8 mouse cellular contexts compared by ENCODE assay signal in genomic region chr5:34932458-34932806, GRCm38 (mm10). TPM values are rescaled to one million over a fixed set of nuclear protein-coding genes. Genes with fewer than 3 reads are reported as not detected.
A peak's percentile ranks its signal among the peaks of the same experiment; 100 is the strongest.
DNase-seq lines count a peak whose midpoint lies in the region; ATAC-seq lines count a peak whose summit lies in the region.

No protein-coding gene starts in this region.

- H3K36me3 ChIP-seq in liver, embryonic 12.5 days: no peaks in the 10 kb centered on the region
- H3K36me3 ChIP-seq in liver, embryonic 11.5 days (ENCODE audit: control insufficient read depth, insufficient read depth, low read length): no peaks in the 10 kb centered on the region
- H3K36me3 ChIP-seq in forebrain, embryonic 15.5 days: no peaks in the 10 kb centered on the region
- H3K36me3 ChIP-seq in limb, embryonic 10.5 days: no peaks in the 10 kb centered on the region
- no peaks in the 10 kb centered on the region for H3K36me3 ChIP-seq in neural tube, embryonic 15.5 days

- H3K4me1 ChIP-seq in liver, embryonic 12.5 days: peaks cover 50% of the 10 kb centered on the region
- H3K4me1 ChIP-seq in liver, embryonic 11.5 days (replicated peaks; ENCODE audit: control insufficient read depth, insufficient read depth, low read length): peaks cover 21% of the 10 kb centered on the region
- peaks cover 18% of the 10 kb centered on the region for H3K4me1 ChIP-seq in forebrain, embryonic 15.5 days
- H3K4me1 ChIP-seq in limb, embryonic 10.5 days: peaks cover 21% of the 10 kb centered on the region
- peaks cover 23% of the 10 kb centered on the region for H3K4me1 ChIP-seq in neural tube, embryonic 15.5 days

- H3K27me3 ChIP-seq in liver, embryonic 12.5 days (replicated peaks): 0 out of 2 replicates have a peak, but pooled peaks cover 3% of the 10 kb centered on the region
- H3K27me3 ChIP-seq in liver, embryonic 11.5 days (replicated peaks; ENCODE audit: control insufficient read depth, insufficient read depth, low read length): no peaks in the 10 kb centered on the region
- no peaks in the 10 kb centered on the region for H3K27me3 ChIP-seq in forebrain, embryonic 15.5 days
- no peaks in the 10 kb centered on the region for H3K27me3 ChIP-seq in limb, embryonic 10.5 days (ENCODE audit: low read depth, poor library complexity, severe bottlenecking)
- no peaks in the 10 kb centered on the region for H3K27me3 ChIP-seq in neural tube, embryonic 15.5 days (replicated peaks)

- H3K9ac ChIP-seq in liver, embryonic 12.5 days: no peak overlapping the region
- no peak overlapping the region for H3K9ac ChIP-seq in liver, embryonic 11.5 days (ENCODE audit: low read depth, low read length)
- H3K9ac ChIP-seq in forebrain, embryonic 15.5 days (replicated peaks): no peak overlapping the region
- H3K9ac ChIP-seq in neural tube, embryonic 15.5 days (replicated peaks): no peak overlapping the region

- intact Hi-C loops in gastrocnemius, postnatal 14 days (cut with DNase I; ENCODE audit: low total_unique reads): no loop called here

- no peak overlapping the region for H3K4me3 ChIP-seq in liver, embryonic 12.5 days
- H3K4me3 ChIP-seq in liver, embryonic 11.5 days (ENCODE audit: low read depth, low read length): no peak overlapping the region
- H3K4me3 ChIP-seq in forebrain, embryonic 15.5 days: no peak overlapping the region
- no peak overlapping the region for H3K4me3 ChIP-seq in limb, embryonic 10.5 days
- no peak overlapping the region for H3K4me3 ChIP-seq in neural tube, embryonic 15.5 days (replicated peaks)

- 62% methylated on average over 4 of the region's 4 CpGs for WGBS in liver, embryonic 12.5 days (ENCODE audit: insufficient replicate concordance)
- 55% methylated on average over 4 of the region's 4 CpGs for WGBS in liver, embryonic 11.5 days
- WGBS in forebrain, embryonic 15.5 days: 19% methylated on average over 4 of the region's 4 CpGs
- 80% methylated on average over 4 of the region's 4 CpGs for WGBS in limb, embryonic 10.5 days
- 30% methylated on average over 4 of the region's 4 CpGs for WGBS in neural tube, embryonic 15.5 days

- no peak overlapping the region for H3K4me2 ChIP-seq in liver, embryonic 12.5 days
- no peak overlapping the region for H3K4me2 ChIP-seq in liver, embryonic 11.5 days
- H3K4me2 ChIP-seq in forebrain, embryonic 15.5 days (replicated peaks): no peak overlapping the region
- no peak overlapping the region for H3K4me2 ChIP-seq in neural tube, embryonic 15.5 days

- no peak for ATAC-seq in liver, embryonic 12.5 days
- no peak for ATAC-seq in liver, embryonic 11.5 days (replicated peaks; ENCODE audit: low FRiP score)
- no peak for ATAC-seq in forebrain, embryonic 15.5 days (replicated peaks)
- ATAC-seq in neural tube, embryonic 15.5 days (ENCODE audit: low FRiP score): no peak
- no peak for ATAC-seq in inflammation-experienced regulatory T-cells, adult 6 months

- H3K9me3 ChIP-seq in liver, embryonic 12.5 days (replicated peaks): no peaks in the 10 kb centered on the region
- no peaks in the 10 kb centered on the region for H3K9me3 ChIP-seq in liver, embryonic 11.5 days (ENCODE audit: control insufficient read depth, low read length)
- no peaks in the 10 kb centered on the region for H3K9me3 ChIP-seq in forebrain, embryonic 15.5 days
- H3K9me3 ChIP-seq in limb, embryonic 10.5 days (replicated peaks): no peaks in the 10 kb centered on the region
- no peaks in the 10 kb centered on the region for H3K9me3 ChIP-seq in neural tube, embryonic 15.5 days (replicated peaks)

- peak overlapping the region; percentile 89 for H3K27ac ChIP-seq in liver, embryonic 12.5 days
- H3K27ac ChIP-seq in liver, embryonic 11.5 days (ENCODE audit: low read depth, low read length): no peak overlapping the region
- H3K27ac ChIP-seq in forebrain, embryonic 15.5 days (replicated peaks): peak overlapping the region; percentile 54
- H3K27ac ChIP-seq in limb, embryonic 10.5 days: peak overlapping the region; percentile 83
- peak overlapping the region; percentile 63; the same call in 1 of the 2 replicates for H3K27ac ChIP-seq in neural tube, embryonic 15.5 days (replicated peaks)

- DNase-seq in liver, embryonic 11.5 days (ENCODE audit: low spot score): no peak
- DNase-seq in limb, embryonic 10.5 days (ENCODE audit: low spot score): no peak
- DNase-seq in gastrocnemius, postnatal 14 days: no peak
- DNase-seq in layer of hippocampus, adult 8-10 months (ENCODE audit: low spot score in 2 of 2): no peak

RNA-seq across cellular contexts. Expression of gene Rgs12, which starts 16.8 kb away (rescaled TPM):
- 30.1 and 31.7 TPM in 2 replicates for polyA plus RNA-seq in liver, embryonic 12.5 days (2016; fragmentation: Nextera tagmentation; extraction: Ambion mirVana)
- 38.8 and 39.3 TPM in 2 replicates for polyA plus RNA-seq in liver, embryonic 11.5 days (2014; fragmentation: Nextera tagmentation; extraction: Ambion mirVana)
- polyA plus RNA-seq in forebrain, embryonic 15.5 days (2015; fragmentation: Nextera tagmentation; extraction: Ambion mirVana): 64.7 and 64.9 TPM in 2 replicates
- polyA plus RNA-seq in limb, embryonic 10.5 days (2016; fragmentation: Nextera tagmentation; extraction: Ambion mirVana): 42.7 and 53.8 TPM in 2 replicates
- 32.9 and 33.9 TPM in 2 replicates for polyA plus RNA-seq in neural tube, embryonic 15.5 days (2015; fragmentation: Nextera tagmentation; extraction: Ambion mirVana)
- 10 to 100 TPM in 1 of 3 experiments, 1 to 10 TPM in 2; 5.4 to 10.7 (median 9.9) TPM for polyA plus RNA-seq in inflammation-experienced regulatory T-cells, adult 6 months (2017; shearing (Covaris generic))
- total RNA-seq in gastrocnemius, postnatal 14 days (2021): 1 to 10 TPM; 7.1 to 8.6 TPM
- total RNA-seq in layer of hippocampus, adult 8-10 months (2022): 10 to 100 TPM; 38.8 to 53.3 (median 42.3) TPM

RNA-seq across cellular contexts. Expression of gene Msantd1, which starts 24.6 kb away (rescaled TPM):
- 0.18 and 0.69 TPM in 2 replicates for polyA plus RNA-seq in liver, embryonic 12.5 days (2016; fragmentation: Nextera tagmentation; extraction: Ambion mirVana)
- polyA plus RNA-seq in liver, embryonic 11.5 days (2014; fragmentation: Nextera tagmentation; extraction: Ambion mirVana): 0.48 and 0.95 TPM in 2 replicates
- polyA plus RNA-seq in forebrain, embryonic 15.5 days (2015; fragmentation: Nextera tagmentation; extraction: Ambion mirVana): 5.6 and 5.8 TPM in 2 replicates
- polyA plus RNA-seq in limb, embryonic 10.5 days (2016; fragmentation: Nextera tagmentation; extraction: Ambion mirVana): 0.25 and 0.46 TPM in 2 replicates
- polyA plus RNA-seq in neural tube, embryonic 15.5 days (2015; fragmentation: Nextera tagmentation; extraction: Ambion mirVana): 2.9 and 3.7 TPM in 2 replicates
- polyA plus RNA-seq in inflammation-experienced regulatory T-cells, adult 6 months (2017; shearing (Covaris generic)): 1 to 10 TPM in 2 of 3 experiments, under 1 TPM in 1; 0.29 to 1.8 (median 1.7) TPM
- total RNA-seq in gastrocnemius, postnatal 14 days (2021): under 1 TPM; 0.10 to 0.29 TPM
- 1 to 10 TPM; 6.4 to 7.1 (median 6.9) TPM for total RNA-seq in layer of hippocampus, adult 8-10 months (2022)
